Mouse (Mus musculus): Measurements from ENCODE around the gene Slc4a4.

The Slc4a4 gene

GRCm38 (mm10) chr5:89209973-89210703 is 323.5 kb downstream of the Slc4a4 start:
- no peak for DNase-seq

- no peak for DNase-seq
These were observed 324.4 kb downstream of the Slc4a4 start for GRCm38 (mm10) chr5:89211057-89211456.

- no peak for DNase-seq
These were observed 331.6 kb downstream of the Slc4a4 start for GRCm38 (mm10) chr5:89218222-89218621.

- DNase-seq: no peak
These were observed 332.1 kb downstream of the Slc4a4 start for GRCm38 (mm10) chr5:89218709-89219108.

GRCm38 (mm10) chr5:89221658-89222057 is 335.0 kb downstream of the Slc4a4 start:
- no peak for DNase-seq

GRCm38 (mm10) chr5:89223061-89223740 is 336.6 kb downstream of the Slc4a4 start:
- DNase-seq: no peak

- no peak for DNase-seq
These were observed 337.2 kb downstream of the Slc4a4 start for GRCm38 (mm10) chr5:89223744-89224368.

GRCm38 (mm10) chr5:89227948-89228347 is 341.3 kb downstream of the Slc4a4 start:
- DNase-seq: no peak

GRCm38 (mm10) chr5:89229606-89230005 is 343.0 kb downstream of the Slc4a4 start:
- no peak for DNase-seq

- no peak for DNase-seq
These were observed 345.7 kb downstream of the Slc4a4 start for GRCm38 (mm10) chr5:89232313-89232712.

GRCm38 (mm10) chr5:89251806-89252205 is 365.2 kb downstream of the Slc4a4 start:
- no peak for DNase-seq

GRCm38 (mm10) chr5:89259804-89260492 is 373.3 kb downstream of the Slc4a4 start:
- no peak for DNase-seq

- no peak for DNase-seq
These were observed 390.4 kb downstream of the Slc4a4 start for GRCm38 (mm10) chr5:89277049-89277448.

GRCm38 (mm10) chr5:89277616-89278015 is 391.0 kb downstream of the Slc4a4 start:
- no peak for DNase-seq

GRCm38 (mm10) chr5:89278309-89278708 is 391.7 kb downstream of the Slc4a4 start:
- no peak for DNase-seq

- DNase-seq: no peak
These were observed 393.8 kb downstream of the Slc4a4 start for GRCm38 (mm10) chr5:89280312-89280863.
